Mouse (Mus musculus) heart, embryonic 16.5 days (tissue): ENCODE results near the gene Zfp14. TPM values are rescaled to one million over a fixed set of nuclear protein-coding genes. Genes with fewer than 3 reads are reported as not detected.

Experiments used
- ATAC-seq: fragments of 200-750 bp; cut with Nextera tagmentation; replicated peaks from 2 replicates; pipeline ENCODE4 v1.8.0; 2017; ENCODE audit warnings: moderate number of reproducible peaks; ENCODE audit not compliant: insufficient read depth, low FRiP score; ENCODE audit errors: extremely low read depth
- H3K27ac ChIP-seq: fragments of 300-500 bp; sonication (generic); 2 replicates; pipeline ENCODE4 v1.5.1; 2014; ENCODE audit warnings: mild to moderate bottlenecking, low read length, control low read depth, moderate library complexity
- H3K27me3 ChIP-seq: fragments of 300-500 bp; sonication (generic); 2 replicates; pipeline ENCODE4 v1.6.1; 2014; ENCODE audit warnings: low read length, mixed read lengths; ENCODE audit not compliant: control insufficient read depth, insufficient read depth
- H3K36me3 ChIP-seq: fragments of 300-500 bp; sonication (generic); 2 replicates; pipeline ENCODE4 v1.6.1; 2014; ENCODE audit not compliant: control insufficient read depth, insufficient read depth
- H3K4me1 ChIP-seq: fragments of 300-500 bp; sonication (generic); 2 replicates; pipeline ENCODE4 v1.6.1; 2014; ENCODE audit warnings: low read length, mixed read lengths; ENCODE audit not compliant: control insufficient read depth, insufficient read depth
- H3K4me2 ChIP-seq: fragments of 300-500 bp; sonication (generic); 2 replicates; pipeline ENCODE4 v1.6.1; 2014; ENCODE audit warnings: low read depth, mild to moderate bottlenecking, control low read depth, low read length
- H3K4me3 ChIP-seq: fragments of 300-500 bp; sonication (generic); 2 replicates; pipeline ENCODE4 v1.5.1; 2014; ENCODE audit warnings: mild to moderate bottlenecking, control low read depth, low read length
- H3K9ac ChIP-seq: fragments of 300-500 bp; sonication (generic); 2 replicates; pipeline ENCODE4 v1.6.1; 2014; ENCODE audit warnings: low read length, control low read depth
- H3K9me3 ChIP-seq: fragments of 300-500 bp; sonication (generic); replicated peaks from 2 replicates; pipeline ENCODE4 v1.6.1; 2016; ENCODE audit warnings: low read length; ENCODE audit not compliant: control insufficient read depth
- WGBS: fragments of 180-500 bp; shearing (Covaris S2); extraction: QIAGEN DNeasy Blood & Tissue Kit; methylation state at CpG from one replicate; pipeline ENCODE4 v1.1.7; 2014; 5-methylcytosine and 5-hydroxymethylcytosine counted together
- polyA plus RNA-seq: library from polyadenylated mRNA; unstranded; fragments of >200 nt; fragmentation: Nextera tagmentation; extraction: Ambion mirVana; gene quantifications from 2 replicates; pipeline ENCODE4 v1.2.1, GENCODE M21; 2015

Gene Zfp14
- 4.3 and 4.7 TPM in 2 replicates for polyA plus RNA-seq

- peak within 1 kb of the TSS; percentile 78 for H3K9ac ChIP-seq
- H3K4me1 ChIP-seq: peaks cover 3% of the 10 kb centered on the region; the same call in 1 of the 2 replicates
- peak within 1 kb of the TSS; percentile 73 for H3K4me2 ChIP-seq
- peak within 1 kb of the TSS; percentile 72 for H3K27ac ChIP-seq
- peak within 1 kb of the TSS; percentile 73 for H3K4me3 ChIP-seq
- no peaks in the 10 kb centered on the region for H3K27me3 ChIP-seq
- ATAC-seq: peak; percentile 98
- no peaks in the 10 kb centered on the region for H3K9me3 ChIP-seq
- H3K36me3 ChIP-seq: peaks cover 3% of the 10 kb centered on the region; the same call in 1 of the 2 replicates
- under 1% methylated on average over 40 of the region's 40 CpGs for WGBS
These were observed at the start of gene Zfp14 for GRCm38 (mm10) chr7:30050882-30051548. Gene Zfp14, minus strand, starts transcription at chr7:30051380.

DNA sequence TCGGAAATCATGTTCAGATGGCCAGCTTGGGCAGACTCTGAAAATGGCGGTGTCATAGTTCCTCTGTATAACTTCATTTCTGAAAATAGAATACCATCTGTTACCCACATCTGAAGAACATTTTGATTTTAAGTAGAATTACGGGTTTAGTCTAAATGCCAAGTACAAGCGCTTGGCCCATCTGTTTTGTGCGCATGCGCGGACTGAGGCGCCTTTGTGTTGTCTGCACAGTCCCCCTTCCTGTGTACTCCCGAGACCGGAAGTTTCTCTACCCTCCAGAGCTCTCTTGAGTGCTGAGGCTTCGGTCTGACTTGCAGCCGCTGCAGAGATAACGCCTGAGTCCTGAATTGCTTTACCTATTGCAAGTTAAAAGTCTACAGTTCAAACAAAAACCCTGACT, 48.1 kb upstream of the Zfp14 start:
- Histone ChIP-seq H3K4me1 (peaks cover 13% of the 10 kb centered on the region), H3K9ac (no peak overlapping the region), H3K9me3 (peaks cover 18% of the 10 kb centered on the region), H3K27me3 (no peaks in the 10 kb centered on the region), H3K4me3 (no peak overlapping the region), H3K36me3 (peaks cover 46% of the 10 kb centered on the region), H3K4me2 (no peak overlapping the region), H3K27ac (no peak overlapping the region)
- 80% methylated on average over 13 of the region's 13 CpGs for WGBS
- ATAC-seq: no peak

DNA sequence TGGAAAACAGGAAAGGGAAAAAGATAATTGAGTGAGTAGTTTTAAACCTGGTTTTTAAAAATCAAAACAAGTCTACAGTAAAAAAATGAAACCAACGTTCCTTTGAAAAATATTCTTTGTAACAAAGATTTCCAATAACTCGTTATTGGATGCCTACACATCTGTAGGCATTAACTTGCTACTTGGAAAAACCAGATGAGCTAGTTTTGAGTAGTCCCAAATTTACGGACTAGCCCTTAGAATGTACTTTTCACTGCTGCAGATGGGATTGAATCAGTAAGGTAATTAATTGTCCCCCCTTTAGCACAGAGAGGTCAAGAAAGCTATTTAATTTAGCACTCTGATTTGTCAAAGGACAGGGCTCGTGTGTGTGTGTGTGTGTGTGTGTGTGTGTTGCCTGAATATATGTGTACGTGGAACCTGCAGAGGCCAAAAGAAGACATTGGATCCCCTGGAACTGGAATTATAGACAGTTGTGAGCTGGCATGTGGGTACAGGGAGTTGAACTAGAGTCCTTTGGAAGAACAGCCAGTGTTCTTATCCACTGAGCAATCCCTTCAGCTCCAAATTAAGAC, 44.5 kb upstream of the Zfp14 start:
- no peak for ATAC-seq
- Histone ChIP-seq H3K27ac (peak overlapping the region; percentile 55), H3K4me3 (peak overlapping the region; percentile 73), H3K27me3 (no peaks in the 10 kb centered on the region), H3K9me3 (no peaks in the 10 kb centered on the region), H3K4me1 (peaks cover 21% of the 10 kb centered on the region), H3K9ac (peak overlapping the region; percentile 93), H3K4me2 (peak overlapping the region; percentile 86), H3K36me3 (peaks cover 16% of the 10 kb centered on the region)
- 10% methylated on average over 5 of the region's 5 CpGs for WGBS

GRCm38 (mm10) chr7:30094646-30095429, 43.7 kb upstream of the Zfp14 start, which contains the start of gene Zfp260:
Gene Zfp260, plus strand, starts transcription at chr7:30094777.
- Histone ChIP-seq H3K36me3 (peaks cover 10% of the 10 kb centered on the region), H3K27ac (peak within 1 kb of the TSS; percentile 98), H3K4me3 (peak within 1 kb of the TSS; percentile 73), H3K4me1 (peaks cover 21% of the 10 kb centered on the region), H3K9me3 (no peaks in the 10 kb centered on the region), H3K9ac (peak within 1 kb of the TSS; percentile 93), H3K27me3 (no peaks in the 10 kb centered on the region), H3K4me2 (peak within 1 kb of the TSS; percentile 86)
- under 1% methylated on average over 26 of the region's 26 CpGs for WGBS
- peak; percentile 78 for ATAC-seq

- H3K9me3 ChIP-seq: no peaks in the 10 kb centered on the region
- peaks cover 1% of the 10 kb centered on the region for H3K36me3 ChIP-seq
- ATAC-seq: no peak
- no peaks in the 10 kb centered on the region for H3K27me3 ChIP-seq
- H3K9ac ChIP-seq: peak overlapping the region; percentile 93; the same call in 1 of the 2 replicates
- H3K27ac ChIP-seq: peak overlapping the region; percentile 98
- H3K4me1 ChIP-seq: peaks cover 26% of the 10 kb centered on the region
- WGBS: 74% methylated on average over 6 of the region's 6 CpGs
- H3K4me2 ChIP-seq: peak overlapping the region; percentile 86
- peak overlapping the region; percentile 73 for H3K4me3 ChIP-seq
These were observed 42.8 kb upstream of the Zfp14 start for GRCm38 (mm10) chr7:30093918-30094415.

GRCm38 (mm10) chr7:30092666-30093065, 41.5 kb upstream of the Zfp14 start:
- no peak overlapping the region for H3K27ac ChIP-seq
- WGBS: 80% methylated on average over 9 of the region's 9 CpGs
- H3K4me2 ChIP-seq: no peak overlapping the region
- H3K9ac ChIP-seq: no peak overlapping the region
- H3K36me3 ChIP-seq: no peaks in the 10 kb centered on the region; the same call in 1 of the 2 replicates
- H3K4me3 ChIP-seq: no peak overlapping the region
- ATAC-seq: no peak
- H3K4me1 ChIP-seq: peaks cover 28% of the 10 kb centered on the region
- H3K27me3 ChIP-seq: no peaks in the 10 kb centered on the region
- H3K9me3 ChIP-seq: no peaks in the 10 kb centered on the region

DNA sequence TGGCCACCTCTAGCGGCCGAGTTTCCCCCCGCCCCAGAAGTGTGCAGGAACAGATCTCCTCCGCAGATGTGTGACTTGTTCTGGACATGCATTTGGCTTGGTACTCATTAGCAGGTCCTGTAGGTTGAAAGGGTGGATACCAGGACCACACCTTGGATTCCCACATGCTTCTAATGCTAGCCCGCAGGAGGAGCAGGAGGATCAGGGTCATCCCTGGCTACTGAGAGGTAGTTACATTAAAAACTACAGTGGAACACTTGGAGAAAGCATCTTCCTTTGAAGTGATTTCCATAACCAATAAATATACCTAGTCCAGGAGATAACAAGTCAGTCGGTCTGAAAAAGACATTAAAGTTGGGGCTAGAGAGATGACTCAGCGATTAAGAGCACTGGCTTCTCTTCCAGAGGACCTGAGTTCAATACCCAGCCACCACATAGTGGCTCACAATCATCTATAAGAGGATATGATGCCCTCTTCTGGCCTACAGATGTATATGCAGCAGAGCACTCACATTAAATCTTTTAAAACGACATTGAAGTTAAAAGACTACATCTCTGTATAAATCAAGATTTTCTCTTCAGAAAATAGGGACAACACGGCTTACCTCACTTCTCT, 39.9 kb upstream of the Zfp14 start:
- H3K36me3 ChIP-seq: no peaks in the 10 kb centered on the region
- no peaks in the 10 kb centered on the region for H3K27me3 ChIP-seq
- H3K9ac ChIP-seq: peak overlapping the region; percentile 67
- H3K4me2 ChIP-seq: peak overlapping the region; percentile 66
- peak overlapping the region; percentile 71 for H3K27ac ChIP-seq
- ATAC-seq: no peak
- H3K9me3 ChIP-seq: no peaks in the 10 kb centered on the region
- WGBS: 5% methylated on average over 9 of the region's 9 CpGs
- H3K4me3 ChIP-seq: peak overlapping the region; percentile 71
- H3K4me1 ChIP-seq: peaks cover 23% of the 10 kb centered on the region

GRCm38 (mm10) chr7:30090092-30090969, 39.2 kb upstream of the Zfp14 start, which contains the start of the genes Gm26920 and Zfp566:
Gene Gm26920, minus strand, starts transcription at chr7:30090410.
Gene Zfp566, minus strand, starts transcription at chr7:30090527.
- peak within 1 kb of the TSS; percentile 71 for H3K27ac ChIP-seq
- under 1% methylated on average over 40 of the region's 40 CpGs for WGBS
- peaks cover 4% of the 10 kb centered on the region for H3K36me3 ChIP-seq
- peaks cover 19% of the 10 kb centered on the region for H3K4me1 ChIP-seq
- peak within 1 kb of the TSS; percentile 66 for H3K4me2 ChIP-seq
- no peaks in the 10 kb centered on the region for H3K27me3 ChIP-seq
- no peaks in the 10 kb centered on the region for H3K9me3 ChIP-seq
- H3K9ac ChIP-seq: peak within 1 kb of the TSS; percentile 77
- H3K4me3 ChIP-seq: peak within 1 kb of the TSS; percentile 71
- peak; percentile 92 for ATAC-seq
